Mouse (Mus musculus) bone marrow macrophage, adult 2 months (primary cell): ENCODE results near the gene Atg4c.

Source experiments
- CTCF ChIP-seq: IDR thresholded peaks from 2 replicates; pipeline ENCODE4 v1.5.1; 2012; ENCODE audit warnings: low read depth, mild to moderate bottlenecking, low read length, moderate library complexity
- POLR2A ChIP-seq: IDR thresholded peaks from 2 replicates; pipeline ENCODE4 v1.6.1; 2012; ENCODE audit warnings: mild to moderate bottlenecking, low read depth, low read length, borderline replicate concordance

GRCm38 (mm10) chr4:99174265-99174664 is 19.5 kb upstream of the Atg4c start:
- TF ChIP-seq POLR2A (no peak), CTCF (no peak)
